Mouse (Mus musculus) urinary bladder, postnatal 10 days (tissue): ENCODE measurements around the gene Parp9.
"Not testable (repeated sequence)": the region's sequence is repeated elsewhere in the genome, so short reads cannot be mapped to it uniquely, and the experiment has no call there.

Experiments
- DNase-seq: peaks from one replicate; pipeline ENCODE4 v3.0.0; 2022; ENCODE audit warnings: low spot score

Gene Parp9

GRCm38 (mm10) chr16:35938211-35939151 is at the start of gene Parp9, which contains the start of gene Dtx3l:
TSS of gene Parp9 (plus strand) at chr16:35938470.
TSS of gene Dtx3l (minus strand) at chr16:35939151.
- DNase-seq = no peak

GRCm38 (mm10) chr16:35888910-35889309 is 49.4 kb upstream of the Parp9 start:
- no peak for DNase-seq

- DNase-seq = no peak
Measured at GRCm38 (mm10) chr16:35890645-35891044, 47.6 kb upstream of the Parp9 start.

GRCm38 (mm10) chr16:35891603-35892002 is 46.7 kb upstream of the Parp9 start:
- DNase-seq = not testable (repeated sequence)

- no peak for DNase-seq
Measured at GRCm38 (mm10) chr16:35894997-35895396, 43.3 kb upstream of the Parp9 start.

GRCm38 (mm10) chr16:35900541-35900940 is 37.7 kb upstream of the Parp9 start:
- DNase-seq = no peak

GRCm38 (mm10) chr16:35903014-35903640 is 35.1 kb upstream of the Parp9 start:
- no peak for DNase-seq

GRCm38 (mm10) chr16:35904121-35904736 is 34.0 kb upstream of the Parp9 start:
- no peak for DNase-seq

- DNase-seq = no peak
Measured at GRCm38 (mm10) chr16:35905355-35905754, 32.9 kb upstream of the Parp9 start.

- DNase-seq = no peak
Measured at GRCm38 (mm10) chr16:35905819-35906485, 32.3 kb upstream of the Parp9 start.

GRCm38 (mm10) chr16:35906887-35907286 is 31.4 kb upstream of the Parp9 start:
- DNase-seq = no peak

- DNase-seq = no peak
Measured at GRCm38 (mm10) chr16:35907432-35908201, 30.7 kb upstream of the Parp9 start.

- no peak for DNase-seq
Measured at GRCm38 (mm10) chr16:35911449-35911848, 26.8 kb upstream of the Parp9 start.

- no peak for DNase-seq
Measured at GRCm38 (mm10) chr16:35913526-35913925, 24.7 kb upstream of the Parp9 start.

GRCm38 (mm10) chr16:35914301-35914700 is 24.0 kb upstream of the Parp9 start:
- DNase-seq = no peak

- no peak for DNase-seq
Measured at GRCm38 (mm10) chr16:35918721-35919543, 19.3 kb upstream of the Parp9 start.

- no peak for DNase-seq
Measured at GRCm38 (mm10) chr16:35921676-35922235, 16.5 kb upstream of the Parp9 start.

- DNase-seq = no peak
Measured at GRCm38 (mm10) chr16:35922301-35922895, 15.9 kb upstream of the Parp9 start.

- no peak for DNase-seq
Measured at GRCm38 (mm10) chr16:35923546-35924198, 14.6 kb upstream of the Parp9 start.
